Mouse (Mus musculus): ENCODE results near the gene Apoc3. TPM values are rescaled to one million over a fixed set of nuclear protein-coding genes. Genes with fewer than 3 reads are reported as not detected.

The Apoc3 gene
- polyA plus RNA-seq, 1 experiment from 2014 or later: 590 TPM

- Histone ChIP-seq H3K27ac (ENCODE audit: low read length) (peak overlapping the region; percentile 43), H3K27me3 (replicated peaks; ENCODE audit: control insufficient read depth, insufficient read depth, low read length) (no peaks in the 10 kb centered on the region), H3K9me3 (ENCODE audit: control insufficient read depth, low read length) (no peaks in the 10 kb centered on the region), H3K4me2 (ENCODE audit: low read depth, low read length) (no peak overlapping the region), H3K9ac (ENCODE audit: low read depth, low read length) (no peak overlapping the region), H3K36me3 (ENCODE audit: control insufficient read depth, insufficient read depth, low read length) (no peaks in the 10 kb centered on the region), H3K4me1 (ENCODE audit: control insufficient read depth, insufficient read depth, low read length) (peaks cover 32% of the 10 kb centered on the region), H3K4me3 (ENCODE audit: low read length) (no peak overlapping the region)
- ATAC-seq: no peak
- 89% methylated on average over 7 of the region's 7 CpGs for WGBS
Measured at GRCm38 (mm10) chr9:46238850-46239249, 3.4 kb upstream of the Apoc3 start.

GRCm38 (mm10) chr9:46235649-46236048 lies 213 bp upstream of the Apoc3 start:
- Histone ChIP-seq H3K27me3 (replicated peaks; ENCODE audit: control insufficient read depth, insufficient read depth, low read length) (no peaks in the 10 kb centered on the region), H3K9ac (ENCODE audit: low read depth, low read length) (peak overlapping the region; percentile 62), H3K4me3 (ENCODE audit: low read length) (peak overlapping the region; percentile 30), H3K4me1 (ENCODE audit: control insufficient read depth, insufficient read depth, low read length) (peaks cover 17% of the 10 kb centered on the region), H3K9me3 (ENCODE audit: control insufficient read depth, low read length) (no peaks in the 10 kb centered on the region), H3K27ac (ENCODE audit: low read length) (peak overlapping the region; percentile 92), H3K4me2 (ENCODE audit: low read depth, low read length) (peak overlapping the region; percentile 44), H3K36me3 (ENCODE audit: control insufficient read depth, insufficient read depth, low read length) (no peaks in the 10 kb centered on the region)
- 43% methylated on average over 4 of the region's 4 CpGs for WGBS
- peak; percentile 75 for ATAC-seq

- H3K4me3 ChIP-seq (ENCODE audit: low read length): peak overlapping the region; percentile 30
- H3K36me3 ChIP-seq (ENCODE audit: control insufficient read depth, insufficient read depth, low read length): no peaks in the 10 kb centered on the region
- peak; percentile 68 for ATAC-seq
- peak overlapping the region; percentile 44 for H3K4me2 ChIP-seq (ENCODE audit: low read depth, low read length)
- peak overlapping the region; percentile 62 for H3K9ac ChIP-seq (ENCODE audit: low read depth, low read length)
- peaks cover 17% of the 10 kb centered on the region for H3K4me1 ChIP-seq (ENCODE audit: control insufficient read depth, insufficient read depth, low read length)
- no peaks in the 10 kb centered on the region for H3K27me3 ChIP-seq (replicated peaks; ENCODE audit: control insufficient read depth, insufficient read depth, low read length)
- WGBS: 65% methylated on average over 6 of the region's 6 CpGs
- no peaks in the 10 kb centered on the region for H3K9me3 ChIP-seq (ENCODE audit: control insufficient read depth, low read length)
- peak overlapping the region; percentile 92 for H3K27ac ChIP-seq (ENCODE audit: low read length)
Measured at GRCm38 (mm10) chr9:46235196-46235595, 240 bp downstream of the Apoc3 start.

DNA sequence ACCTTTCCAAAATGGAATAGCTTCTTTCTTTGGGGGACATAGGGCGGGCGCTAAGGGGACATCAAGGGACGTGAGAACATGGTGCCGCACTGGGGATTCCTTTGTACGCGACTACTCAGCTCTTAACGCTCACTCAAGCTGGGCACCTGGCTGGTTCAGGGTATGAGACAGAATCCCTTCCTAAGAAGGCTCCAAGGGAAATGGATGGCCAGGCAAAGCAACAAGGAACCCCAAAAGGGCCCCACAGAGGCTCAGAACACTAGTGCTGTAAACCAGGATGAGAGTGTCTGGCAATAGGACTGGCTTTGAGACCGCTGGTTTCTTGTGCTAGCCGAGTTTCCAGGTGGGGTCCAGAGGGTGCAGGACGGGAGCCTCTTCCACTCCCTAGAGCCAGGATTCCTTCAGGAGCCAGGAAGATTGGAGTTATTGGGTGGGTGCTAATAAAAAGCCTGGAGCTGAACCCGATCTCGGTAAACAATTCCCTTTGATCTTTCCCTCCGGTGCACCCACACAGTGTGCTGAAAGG lies 4.9 kb downstream of the Apoc3 start:
- ATAC-seq: peak; percentile 1; the same call in 1 of the 2 replicates
- Histone ChIP-seq H3K36me3 (ENCODE audit: control insufficient read depth, insufficient read depth, low read length) (no peaks in the 10 kb centered on the region), H3K27ac (ENCODE audit: low read length) (peak overlapping the region; percentile 82), H3K27me3 (replicated peaks; ENCODE audit: control insufficient read depth, insufficient read depth, low read length) (no peaks in the 10 kb centered on the region), H3K4me1 (ENCODE audit: control insufficient read depth, insufficient read depth, low read length) (peaks cover 13% of the 10 kb centered on the region), H3K9ac (ENCODE audit: low read depth, low read length) (peak overlapping the region; percentile 74), H3K9me3 (ENCODE audit: control insufficient read depth, low read length) (no peaks in the 10 kb centered on the region), H3K4me3 (ENCODE audit: low read length) (peak overlapping the region; percentile 54), H3K4me2 (ENCODE audit: low read depth, low read length) (peak overlapping the region; percentile 89)
- 7% methylated on average over 13 of the region's 13 CpGs for WGBS

DNA sequence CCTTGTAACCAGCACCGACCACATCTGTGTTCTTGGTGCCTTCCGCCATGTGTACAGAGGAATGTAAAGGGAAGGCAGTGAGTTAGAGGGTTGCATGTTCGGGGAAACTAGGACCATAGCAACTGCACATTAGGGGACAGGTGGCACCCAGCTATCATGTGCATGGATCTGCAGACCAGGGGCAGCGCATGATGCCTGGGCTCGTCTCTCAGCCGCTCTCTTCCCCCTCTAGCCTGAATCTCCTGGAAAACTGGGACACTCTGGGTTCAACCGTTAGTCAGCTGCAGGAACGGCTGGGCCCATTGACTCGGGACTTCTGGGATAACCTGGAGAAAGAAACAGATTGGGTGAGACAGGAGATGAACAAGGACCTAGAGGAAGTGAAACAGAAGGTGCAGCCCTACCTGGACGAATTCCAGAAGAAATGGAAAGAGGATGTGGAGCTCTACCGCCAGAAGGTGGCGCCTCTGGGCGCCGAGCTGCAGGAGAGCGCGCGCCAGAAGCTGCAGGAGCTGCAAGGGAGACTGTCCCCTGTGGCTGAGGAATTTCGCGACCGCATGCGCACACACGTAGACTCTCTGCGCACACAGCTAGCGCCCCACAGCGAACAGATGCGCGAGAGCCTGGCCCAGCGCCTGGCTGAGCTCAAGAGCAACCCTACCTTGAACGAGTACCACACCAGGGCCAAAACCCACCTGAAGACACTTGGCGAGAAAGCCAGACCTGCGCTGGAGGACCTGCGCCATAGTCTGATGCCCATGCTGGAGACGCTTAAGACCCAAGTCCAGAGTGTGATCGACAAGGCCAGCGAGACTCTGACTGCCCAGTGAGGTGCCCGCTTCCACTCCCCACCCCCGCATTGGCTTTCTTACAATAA lies 5.6 kb downstream of the Apoc3 start:
- H3K4me2 ChIP-seq (ENCODE audit: low read depth, low read length): peak overlapping the region; percentile 89
- ATAC-seq: peak; percentile 68
- peaks cover 8% of the 10 kb centered on the region for H3K4me1 ChIP-seq (ENCODE audit: control insufficient read depth, insufficient read depth, low read length)
- WGBS: 16% methylated on average over 37 of the region's 37 CpGs
- no peaks in the 10 kb centered on the region for H3K27me3 ChIP-seq (replicated peaks; ENCODE audit: control insufficient read depth, insufficient read depth, low read length)
- H3K9ac ChIP-seq (ENCODE audit: low read depth, low read length): peak overlapping the region; percentile 74
- no peaks in the 10 kb centered on the region for H3K9me3 ChIP-seq (ENCODE audit: control insufficient read depth, low read length)
- no peaks in the 10 kb centered on the region for H3K36me3 ChIP-seq (ENCODE audit: control insufficient read depth, insufficient read depth, low read length)
- peak overlapping the region; percentile 82 for H3K27ac ChIP-seq (ENCODE audit: low read length)
- peak overlapping the region; percentile 54 for H3K4me3 ChIP-seq (ENCODE audit: low read length)

DNA sequence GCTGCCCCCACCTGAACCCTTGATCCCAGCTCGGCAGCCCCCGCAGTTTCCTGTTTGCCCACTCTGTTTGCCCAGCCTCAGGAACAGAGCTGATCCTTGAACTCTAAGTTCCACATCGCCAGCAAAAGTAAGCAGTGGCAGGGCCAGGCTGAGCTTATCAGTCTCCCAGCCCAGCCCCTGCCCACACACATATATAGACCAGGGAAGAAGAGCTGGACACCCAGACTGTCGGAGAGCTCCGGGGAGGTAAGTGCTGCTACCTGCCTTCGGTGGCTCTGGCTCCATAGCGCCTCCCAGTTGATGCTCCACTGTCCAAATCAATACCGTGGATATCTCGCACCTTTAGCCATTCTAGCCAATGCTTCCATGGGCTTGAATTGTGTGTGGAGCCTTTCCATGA lies 6.9 kb downstream of the Apoc3 start, which contains the start of gene Apoa1:
Gene Apoa1 (plus strand): TSS at position 90 of the 400 bp plus-strand sequence.
- WGBS: 48% methylated on average over 9 of the region's 9 CpGs
- peak; percentile 31 for ATAC-seq
- H3K4me2 ChIP-seq (ENCODE audit: low read depth, low read length): peak within 1 kb of the TSS; percentile 89

DNA sequence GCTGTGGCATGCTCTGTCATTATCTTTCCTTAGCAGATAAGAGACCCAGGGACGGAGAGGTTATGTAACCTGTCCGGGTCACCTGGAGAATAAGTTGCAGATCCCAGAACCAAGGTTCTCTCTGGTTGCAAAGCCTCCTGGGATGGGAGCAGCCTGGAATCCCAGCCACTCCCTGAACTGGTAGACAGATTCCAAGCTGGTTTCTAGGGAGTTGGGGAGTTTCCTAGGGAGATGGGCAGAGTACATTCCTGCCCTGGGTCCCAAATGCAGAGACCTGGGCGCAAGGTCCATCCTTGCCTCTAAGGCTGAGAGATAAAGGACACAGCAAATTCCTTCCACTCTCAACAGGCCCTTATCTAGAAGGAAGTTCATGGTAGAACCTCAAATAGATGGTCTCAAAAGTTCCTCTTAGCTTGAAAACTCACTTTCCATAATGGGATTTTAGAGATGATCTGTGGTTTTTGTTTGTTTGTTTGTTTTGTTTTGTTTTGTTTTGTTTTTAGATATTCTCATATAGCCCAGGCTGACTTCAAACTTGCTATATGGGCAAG lies 8.3 kb downstream of the Apoc3 start:
- Histone ChIP-seq H3K9me3 (ENCODE audit: control insufficient read depth, low read length) (no peaks in the 10 kb centered on the region), H3K4me2 (ENCODE audit: low read depth, low read length) (no peak overlapping the region), H3K27me3 (replicated peaks; ENCODE audit: control insufficient read depth, insufficient read depth, low read length) (no peaks in the 10 kb centered on the region), H3K4me1 (ENCODE audit: control insufficient read depth, insufficient read depth, low read length) (peaks cover 17% of the 10 kb centered on the region), H3K36me3 (ENCODE audit: control insufficient read depth, insufficient read depth, low read length) (no peaks in the 10 kb centered on the region), H3K9ac (ENCODE audit: low read depth, low read length) (no peak overlapping the region), H3K27ac (ENCODE audit: low read length) (peak overlapping the region; percentile 83), H3K4me3 (ENCODE audit: low read length) (no peak overlapping the region)
- 65% methylated on average over 3 of the region's 3 CpGs for WGBS
- peak; percentile 57 for ATAC-seq

More for the DNA sequence above, 6.9 kb downstream of the Apoc3 start, which contains the start of gene Apoa1:
- no peaks in the 10 kb centered on the region for H3K9me3 ChIP-seq (ENCODE audit: control insufficient read depth, low read length)
- peak within 1 kb of the TSS; percentile 83 for H3K27ac ChIP-seq (ENCODE audit: low read length)
- H3K36me3 ChIP-seq (ENCODE audit: control insufficient read depth, insufficient read depth, low read length): no peaks in the 10 kb centered on the region
- H3K9ac ChIP-seq (ENCODE audit: low read depth, low read length): peak within 1 kb of the TSS; percentile 74
- no peaks in the 10 kb centered on the region for H3K27me3 ChIP-seq (replicated peaks; ENCODE audit: control insufficient read depth, insufficient read depth, low read length)
- peak within 1 kb of the TSS; percentile 54 for H3K4me3 ChIP-seq (ENCODE audit: low read length)
- H3K4me1 ChIP-seq (ENCODE audit: control insufficient read depth, insufficient read depth, low read length): peaks cover 14% of the 10 kb centered on the region

DNA sequence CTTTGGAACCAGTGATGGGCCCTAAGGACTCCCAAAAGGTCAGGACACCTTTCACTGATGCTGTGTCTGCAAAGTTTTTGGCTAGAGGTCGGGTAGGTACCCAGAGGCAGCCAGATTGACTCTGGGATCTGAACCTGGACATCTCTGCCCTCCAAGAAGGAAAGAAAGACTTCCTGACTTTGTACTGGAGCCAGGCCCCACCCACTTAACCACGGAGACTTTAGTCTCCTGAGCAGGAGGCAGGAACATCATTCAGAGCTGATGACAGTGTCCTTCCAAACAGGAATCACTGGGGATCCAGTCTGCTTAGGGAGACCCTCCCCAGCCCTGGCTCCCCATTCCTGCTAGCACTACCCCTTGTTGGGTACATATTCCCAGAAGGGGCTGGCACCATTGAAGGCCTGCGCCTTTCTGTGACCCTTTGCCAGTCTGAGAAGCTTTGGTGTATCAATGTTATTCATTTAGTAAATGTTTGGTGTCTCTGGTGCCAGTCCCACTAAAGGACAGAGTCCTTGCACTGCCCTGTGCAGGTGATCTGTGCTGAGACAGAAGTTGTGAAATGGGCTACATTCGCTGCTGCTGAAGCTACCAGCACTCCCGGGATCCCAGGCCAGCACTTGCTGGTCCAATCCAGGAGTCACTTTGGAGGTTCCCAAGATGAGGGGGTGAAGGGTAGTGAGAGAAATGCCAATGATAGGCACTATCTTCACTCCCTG lies 10.3 kb downstream of the Apoc3 start:
- Histone ChIP-seq H3K36me3 (ENCODE audit: control insufficient read depth, insufficient read depth, low read length) (0 out of 2 replicates have a peak, but pooled peaks cover 6% of the 10 kb centered on the region), H3K4me3 (ENCODE audit: low read length) (no peak overlapping the region), H3K27ac (ENCODE audit: low read length) (peak overlapping the region; percentile 84), H3K4me1 (ENCODE audit: control insufficient read depth, insufficient read depth, low read length) (peaks cover 13% of the 10 kb centered on the region; the same call in 1 of the 2 replicates), H3K9me3 (ENCODE audit: control insufficient read depth, low read length) (no peaks in the 10 kb centered on the region), H3K9ac (ENCODE audit: low read depth, low read length) (peak overlapping the region; percentile 39; the same call in 1 of the 2 replicates), H3K27me3 (replicated peaks; ENCODE audit: control insufficient read depth, insufficient read depth, low read length) (no peaks in the 10 kb centered on the region), H3K4me2 (ENCODE audit: low read depth, low read length) (no peak overlapping the region)
- no peak for ATAC-seq
- WGBS: 69% methylated on average over 5 of the region's 5 CpGs
